Mouse (Mus musculus): ENCODE measurements at regions not wholly inside any gene's neighbourhood (a gene's known extent, or its start where the extent isn't known, plus 50 kb on each side); places are given as distances from the start of the nearest gene placed in this dataset.

- no peak for DNase-seq (ENCODE audit: extremely low spot score in 1 of 2, low spot score in 1 of 2)
These were observed 438.4 kb upstream of the Ubash3b start for GRCm38 (mm10) chr9:41599874-41600273.

GRCm38 (mm10) chr9:41595749-41596148 is 434.3 kb upstream of the Ubash3b start:
- DNase-seq (ENCODE audit: extremely low spot score in 1 of 2, low spot score in 1 of 2) = no peak

DNA sequence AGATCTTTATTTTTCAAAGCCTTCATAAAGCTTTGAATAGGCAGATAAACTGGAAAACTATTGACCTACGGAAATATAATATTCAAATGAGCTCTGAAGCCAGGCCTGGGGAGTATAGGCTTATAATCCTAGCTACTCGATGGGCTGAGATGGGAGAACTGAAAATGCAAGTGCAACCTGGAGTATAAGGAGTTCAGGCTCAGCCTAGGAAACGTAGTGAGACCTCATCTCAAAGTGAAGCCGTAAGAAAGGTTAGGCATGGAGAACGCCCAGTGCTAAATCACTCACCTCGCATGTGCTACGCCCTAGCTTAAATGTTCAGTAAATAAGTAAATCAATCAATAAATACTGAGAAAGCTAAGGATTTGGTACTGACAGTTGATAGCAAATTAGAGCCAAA is 432.5 kb upstream of the Ubash3b start:
- no peak for DNase-seq (ENCODE audit: extremely low spot score in 1 of 2, low spot score in 1 of 2)

DNA sequence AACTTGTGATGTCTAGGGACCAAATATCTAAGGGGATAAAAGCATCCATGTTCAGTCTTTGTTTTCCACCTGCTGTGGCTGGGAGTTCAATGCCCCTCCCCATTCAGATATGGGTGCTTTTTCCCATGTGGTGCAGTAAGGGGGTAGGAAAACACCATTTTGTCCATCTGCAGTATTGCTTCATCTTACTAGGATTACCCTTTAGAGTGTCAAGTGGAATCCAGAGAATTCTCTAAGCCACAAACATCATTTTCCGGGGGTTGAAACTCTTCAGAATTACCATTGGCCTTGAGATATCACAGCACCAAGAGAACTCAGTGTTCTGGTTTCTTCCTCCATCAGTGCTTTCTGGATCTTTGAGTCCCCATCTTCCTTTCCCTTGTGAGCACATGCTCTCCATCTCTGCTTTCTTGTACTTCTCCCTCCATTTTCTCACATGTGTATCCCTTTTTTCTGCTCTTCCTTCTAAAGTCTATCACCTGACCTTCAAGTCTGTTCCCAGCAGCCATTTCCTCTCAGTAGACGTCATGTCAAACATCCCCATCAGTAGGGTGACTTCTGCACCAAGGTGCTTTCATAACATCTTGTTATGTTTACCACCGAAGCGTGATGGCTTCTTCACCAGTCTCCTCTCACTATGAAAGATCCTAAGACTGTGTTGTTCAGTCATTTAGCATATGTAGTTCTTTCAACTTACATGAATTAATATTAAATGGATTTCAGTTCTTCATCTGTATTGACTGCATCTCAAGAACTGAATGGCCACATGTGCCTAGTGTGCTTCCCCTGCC is 431.6 kb upstream of the Ubash3b start:
- no peak for DNase-seq (ENCODE audit: extremely low spot score in 1 of 2, low spot score in 1 of 2)

DNA sequence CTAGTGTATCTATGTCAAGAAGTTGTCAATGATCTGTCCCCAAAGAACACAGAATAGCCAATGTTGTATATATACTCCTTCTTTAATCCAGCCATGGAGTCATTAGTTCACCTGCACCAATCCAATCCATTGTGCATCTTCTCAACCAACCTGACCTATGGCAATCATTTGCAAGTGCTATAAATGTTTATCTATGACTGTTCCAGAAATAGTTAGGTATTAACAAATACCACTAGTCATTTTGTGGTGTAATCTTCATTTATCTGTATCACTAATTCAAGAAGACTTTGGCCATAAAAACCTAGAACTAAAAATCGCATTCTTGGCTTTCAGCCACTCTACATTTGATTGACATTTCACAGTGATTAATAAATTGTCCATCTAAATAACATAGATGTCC is 430.6 kb upstream of the Ubash3b start:
- no peak for DNase-seq (ENCODE audit: extremely low spot score in 1 of 2, low spot score in 1 of 2)

DNA sequence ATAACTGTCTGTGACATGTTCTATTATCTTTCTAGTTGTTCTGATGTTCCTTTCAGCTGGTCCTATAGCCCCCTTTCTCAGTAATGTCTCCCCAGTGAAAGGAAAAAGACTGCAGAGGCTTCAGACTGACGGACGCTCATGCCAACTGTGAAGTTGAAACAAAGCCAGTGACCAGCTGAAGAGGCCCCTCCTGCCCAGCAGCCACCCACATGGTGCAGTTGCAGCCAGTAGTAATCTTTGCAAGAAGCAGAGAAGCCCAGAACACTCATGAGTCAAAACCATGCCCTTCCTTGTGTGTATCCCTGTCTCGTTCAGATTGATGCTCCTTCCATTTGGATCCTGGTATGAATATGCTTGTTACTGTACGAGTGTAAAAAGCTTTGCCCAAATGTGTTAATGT is 428.7 kb upstream of the Ubash3b start:
- DNase-seq (ENCODE audit: extremely low spot score in 1 of 2, low spot score in 1 of 2) = no peak

GRCm38 (mm10) chr9:41588466-41589425 is 427.2 kb upstream of the Ubash3b start:
- DNase-seq (ENCODE audit: extremely low spot score in 1 of 2, low spot score in 1 of 2) = no peak

GRCm38 (mm10) chr9:41587762-41588161 is 426.3 kb upstream of the Ubash3b start:
- DNase-seq (ENCODE audit: extremely low spot score in 1 of 2, low spot score in 1 of 2) = no peak

GRCm38 (mm10) chr9:41586966-41587570 is 425.6 kb upstream of the Ubash3b start:
- DNase-seq (ENCODE audit: extremely low spot score in 1 of 2, low spot score in 1 of 2) = no peak

DNA sequence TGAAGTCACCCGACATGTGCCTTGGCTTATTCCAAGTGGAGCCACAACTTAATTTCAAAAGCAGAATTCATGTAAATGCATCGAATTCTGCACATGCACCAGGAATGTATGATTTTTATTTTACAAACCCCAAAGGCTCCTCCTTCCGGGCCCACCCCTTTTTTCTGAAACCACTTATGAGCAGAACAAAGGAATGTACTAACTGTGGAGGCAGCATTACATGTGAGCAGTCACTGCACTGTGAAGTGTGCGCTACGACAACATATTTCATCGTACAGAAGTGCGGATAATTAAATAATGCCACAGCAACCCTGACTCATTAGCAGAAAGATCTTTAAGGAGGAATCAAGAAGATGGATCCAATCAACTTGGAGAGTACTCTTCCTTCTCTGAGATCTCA is 424.8 kb upstream of the Ubash3b start:
- DNase-seq (ENCODE audit: extremely low spot score in 1 of 2, low spot score in 1 of 2) = no peak

DNA sequence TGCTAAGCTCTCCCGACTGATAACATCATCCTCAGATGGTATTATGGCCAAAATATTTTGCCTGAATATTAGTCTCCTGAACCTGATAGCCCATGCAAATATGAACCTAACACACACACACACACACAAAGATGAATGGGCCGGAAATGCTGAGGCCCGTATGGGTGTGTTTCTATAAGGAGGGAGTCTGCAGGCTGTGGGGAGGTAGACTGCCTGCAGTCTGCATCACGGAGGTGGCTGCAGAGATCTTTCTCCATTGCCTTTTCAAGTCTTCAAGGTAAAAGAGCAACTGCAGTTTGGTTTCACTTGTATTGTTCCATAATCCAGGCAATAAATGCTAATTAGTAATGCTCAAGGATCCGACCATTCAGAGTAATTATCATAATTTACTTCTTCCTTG is 424.3 kb upstream of the Ubash3b start:
- no peak for DNase-seq (ENCODE audit: extremely low spot score in 1 of 2, low spot score in 1 of 2)

- no peak for DNase-seq (ENCODE audit: extremely low spot score in 1 of 2, low spot score in 1 of 2)
These were observed 423.5 kb upstream of the Ubash3b start for GRCm38 (mm10) chr9:41585012-41585411.

DNA sequence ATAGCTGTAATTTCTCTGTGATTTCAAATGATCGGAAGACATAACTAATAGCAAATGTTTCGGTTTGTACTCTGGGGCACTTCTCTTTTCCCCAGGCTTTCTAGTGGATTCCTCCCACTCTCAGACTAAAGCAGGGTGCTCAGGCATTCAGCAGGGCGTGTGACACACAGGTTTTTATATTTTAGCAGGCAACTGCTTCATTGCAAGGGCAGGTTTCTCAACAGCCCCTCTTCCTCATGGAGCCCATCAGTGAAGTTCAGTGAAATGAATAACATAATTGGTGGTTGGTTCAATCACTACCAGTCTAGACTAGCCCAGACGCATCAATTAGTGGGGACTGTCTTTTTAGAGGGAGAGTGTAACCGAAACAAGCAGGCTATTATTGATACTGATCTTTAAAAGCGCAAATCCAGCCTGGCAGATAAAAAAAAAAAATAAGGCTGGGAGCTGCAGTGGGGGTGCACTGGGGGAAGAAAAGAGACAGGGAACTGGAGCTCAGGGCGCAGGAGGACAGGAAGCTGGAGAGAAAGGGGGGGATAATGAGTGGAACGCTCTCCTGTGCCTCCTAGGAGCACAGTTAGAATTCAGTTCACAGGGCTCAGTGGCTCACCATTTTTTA is 422.3 kb upstream of the Ubash3b start:
- DNase-seq (ENCODE audit: extremely low spot score in 1 of 2, low spot score in 1 of 2) = no peak

DNA sequence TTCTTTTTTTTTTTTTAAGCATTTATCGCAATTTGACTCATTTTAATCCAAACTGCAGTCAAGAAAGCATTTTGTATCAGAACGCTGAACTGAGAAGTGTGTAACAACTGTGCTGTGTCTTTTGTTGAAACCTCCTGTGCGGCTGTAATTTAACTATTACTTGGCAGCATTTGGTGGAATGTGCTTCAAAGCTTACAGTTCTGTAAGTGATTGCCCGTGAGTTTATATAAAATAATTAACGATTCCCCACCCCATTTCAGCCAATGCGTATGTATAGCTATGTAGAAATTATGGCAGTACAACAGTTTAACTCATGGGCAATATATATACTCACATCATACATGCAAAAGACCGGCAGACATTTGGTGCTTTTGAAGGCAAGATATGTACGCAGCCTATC is 421.8 kb upstream of the Ubash3b start:
- no peak for DNase-seq (ENCODE audit: extremely low spot score in 1 of 2, low spot score in 1 of 2)

DNA sequence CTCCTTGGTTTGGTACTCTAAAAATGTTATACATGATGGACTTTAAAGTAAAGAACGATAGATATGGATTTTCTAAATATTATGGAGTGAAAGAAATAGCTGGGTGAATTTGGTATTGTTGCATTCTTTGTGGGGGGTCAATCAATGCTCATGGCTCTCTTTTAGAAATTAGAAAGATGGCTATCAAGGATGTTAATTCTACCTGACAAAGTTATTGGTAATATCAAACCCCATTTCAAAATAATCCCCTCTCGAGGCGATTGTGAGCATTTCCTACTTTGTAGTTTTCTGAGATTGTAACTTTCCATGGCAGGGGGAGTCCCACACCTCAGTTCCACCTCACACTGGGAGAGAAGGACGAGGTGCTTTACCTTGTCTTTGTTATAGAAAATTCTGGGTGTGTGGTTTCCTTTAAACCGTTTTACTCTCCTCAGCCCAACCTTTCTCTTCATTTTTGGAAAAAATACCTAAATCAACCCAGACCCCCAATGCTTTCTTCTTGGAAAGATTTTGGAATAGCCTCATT is 421.3 kb upstream of the Ubash3b start:
- DNase-seq (ENCODE audit: extremely low spot score in 1 of 2, low spot score in 1 of 2) = no peak

- no peak for DNase-seq (ENCODE audit: extremely low spot score in 1 of 2, low spot score in 1 of 2)
These were observed 420.7 kb upstream of the Ubash3b start for GRCm38 (mm10) chr9:41582171-41582570.

DNA sequence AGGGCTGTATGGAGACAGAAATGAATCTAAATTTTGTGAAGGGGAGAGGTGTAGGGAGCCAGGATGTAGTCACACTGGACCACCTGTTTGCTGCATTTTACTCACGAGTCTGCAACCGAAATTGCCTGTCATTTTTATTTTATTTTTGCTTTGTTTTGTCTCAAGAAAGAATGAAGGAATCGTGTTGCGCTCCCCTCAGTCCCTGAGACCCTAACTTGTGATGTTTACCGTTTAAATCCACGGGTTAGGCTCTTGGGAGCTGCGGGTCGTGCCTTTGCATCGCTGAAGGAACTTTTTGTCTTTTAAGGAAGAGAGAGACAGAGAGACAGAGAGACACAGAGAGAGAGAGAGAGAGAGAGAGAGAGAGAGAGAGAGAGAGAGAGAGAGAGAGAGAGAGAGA is 420.2 kb upstream of the Ubash3b start:
- DNase-seq (ENCODE audit: extremely low spot score in 1 of 2, low spot score in 1 of 2) = no peak

DNA sequence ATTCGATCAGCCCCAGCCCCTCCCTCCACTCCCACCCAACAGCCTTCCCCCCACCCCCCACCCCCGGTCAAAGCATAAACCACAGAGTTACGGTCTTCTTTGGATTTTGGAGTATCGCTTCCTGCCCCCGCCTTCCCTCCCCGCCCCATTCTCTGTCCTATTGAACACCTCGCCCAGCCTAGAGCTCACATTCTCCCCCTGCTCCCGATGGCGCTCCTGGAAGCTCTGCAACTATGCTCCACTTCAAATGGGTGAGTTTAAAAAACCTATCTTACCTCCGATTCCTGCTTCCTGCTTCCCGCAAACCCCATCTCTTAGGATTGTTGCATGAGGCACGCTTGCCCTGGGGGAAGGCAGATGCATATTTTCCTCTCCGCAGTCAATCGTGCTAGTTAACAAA is 419.7 kb upstream of the Ubash3b start:
- DNase-seq (ENCODE audit: extremely low spot score in 1 of 2, low spot score in 1 of 2) = peak in 1 of 2 experiments; percentile 29

GRCm38 (mm10) chr9:41580611-41581041 is 419.1 kb upstream of the Ubash3b start:
- DNase-seq (ENCODE audit: extremely low spot score in 1 of 2, low spot score in 1 of 2) = peak; percentile 55 to 56

GRCm38 (mm10) chr9:41580067-41580466 is 418.6 kb upstream of the Ubash3b start:
- peak in 1 of 2 experiments; percentile 27 for DNase-seq (ENCODE audit: extremely low spot score in 1 of 2, low spot score in 1 of 2)
